Mouse (Mus musculus): ENCODE data around the gene Ajap1. TPM values are rescaled to one million over a fixed set of nuclear protein-coding genes. Genes with fewer than 3 reads are reported as not detected.

The Ajap1 gene
- polyA plus RNA-seq (2015; fragmentation: Nextera tagmentation; extraction: Ambion mirVana): 10.0 and 15.0 TPM in 2 replicates

DNA sequence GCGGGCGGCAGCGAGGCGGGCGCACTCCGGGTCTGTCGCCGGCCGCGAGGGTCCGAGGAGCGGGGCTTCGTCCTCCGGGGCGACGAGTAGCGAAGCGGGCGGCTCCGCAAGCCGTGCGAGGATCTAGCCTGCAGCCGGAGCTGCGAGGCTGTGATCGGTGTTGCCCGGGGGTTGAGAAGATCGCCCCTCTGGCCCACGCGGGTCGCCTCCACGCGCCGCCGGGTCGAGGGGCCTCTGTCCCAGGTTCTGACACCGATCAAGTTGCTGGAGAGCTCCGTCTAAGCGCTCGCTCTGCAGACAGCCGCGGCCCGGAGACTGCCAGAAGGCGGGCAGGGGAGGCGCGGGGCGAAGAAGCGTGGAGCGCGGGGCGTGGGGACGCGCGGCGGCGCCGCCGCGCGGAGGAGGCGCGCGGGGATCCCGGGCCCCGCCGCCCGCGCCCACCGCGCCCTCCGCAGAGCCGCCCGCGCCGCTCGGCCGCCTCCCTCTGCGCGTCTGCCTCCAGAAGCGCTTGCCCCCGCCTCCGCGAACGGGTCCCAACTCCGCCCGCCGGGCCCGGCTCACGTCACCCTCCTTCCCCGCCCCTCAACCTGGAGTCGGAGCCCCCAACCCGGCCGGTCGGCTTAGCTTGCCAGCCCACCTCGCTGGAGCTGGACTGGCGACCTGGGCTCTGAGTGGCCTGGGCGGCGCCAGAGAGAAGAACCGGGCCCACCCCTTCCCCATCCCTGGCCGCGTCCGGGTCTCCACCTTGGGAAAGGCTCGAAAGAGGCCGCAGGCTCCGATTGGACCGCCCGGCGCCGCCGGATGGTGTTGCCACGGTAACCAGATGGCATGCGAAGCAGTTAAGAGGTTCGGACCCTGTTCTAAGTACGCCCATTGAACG, at the start of gene Ajap1:
Gene Ajap1 (minus strand): TSS at position 353 of the 880 bp plus-strand sequence.
- Histone ChIP-seq H3K4me2 (ENCODE audit: low read length) (peak within 1 kb of the TSS; percentile 85), H3K4me1 (ENCODE audit: control insufficient read depth, insufficient read depth, low read length) (peaks cover 49% of the 10 kb centered on the region), H3K9me3 (replicated peaks; ENCODE audit: control insufficient read depth, low read length, poor library complexity, severe bottlenecking) (no peaks in the 10 kb centered on the region), H3K27ac (ENCODE audit: low read length) (peak within 1 kb of the TSS; percentile 79), H3K9ac (ENCODE audit: low read depth, low read length) (peak within 1 kb of the TSS; percentile 93), H3K36me3 (ENCODE audit: control insufficient read depth, insufficient read depth, low read length) (no peaks in the 10 kb centered on the region), H3K4me3 (ENCODE audit: low read depth, low read length) (peak within 1 kb of the TSS; percentile 83), H3K27me3 (ENCODE audit: control insufficient read depth, insufficient read depth, low read depth, low read length) (no peaks in the 10 kb centered on the region)
- WGBS: under 1% methylated on average over 77 of the region's 114 CpGs
- ATAC-seq: peak; percentile 57

DNA sequence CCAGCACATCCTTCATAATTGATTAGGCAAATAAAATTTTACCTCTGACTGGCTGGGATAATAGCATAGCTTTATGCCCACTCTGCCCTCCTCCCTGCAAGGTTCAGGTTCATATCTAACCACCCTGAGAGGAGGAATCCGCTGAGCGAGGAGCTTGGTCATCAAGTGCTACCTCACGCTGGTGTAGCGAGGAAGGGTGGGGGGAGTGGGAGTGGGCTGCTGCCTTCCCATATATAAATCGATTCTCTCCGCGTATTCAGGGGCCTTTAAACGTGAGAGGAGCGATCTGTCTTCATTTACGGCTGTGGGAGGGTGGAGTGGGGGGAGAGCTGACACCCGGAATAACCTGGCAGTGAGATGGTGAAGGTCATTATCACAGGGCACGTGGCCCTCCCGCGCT, 47.9 kb upstream of the Ajap1 start:
- no peaks in the 10 kb centered on the region for H3K9me3 ChIP-seq (replicated peaks; ENCODE audit: control insufficient read depth, low read length, poor library complexity, severe bottlenecking)
- no peaks in the 10 kb centered on the region for H3K27me3 ChIP-seq (ENCODE audit: control insufficient read depth, insufficient read depth, low read depth, low read length)
- no peak overlapping the region for H3K9ac ChIP-seq (ENCODE audit: low read depth, low read length)
- no peak overlapping the region for H3K4me2 ChIP-seq (ENCODE audit: low read length)
- WGBS: 71% methylated on average over 14 of the region's 14 CpGs
- H3K36me3 ChIP-seq (ENCODE audit: control insufficient read depth, insufficient read depth, low read length): no peaks in the 10 kb centered on the region
- H3K4me3 ChIP-seq (ENCODE audit: low read depth, low read length): no peak overlapping the region
- H3K4me1 ChIP-seq (ENCODE audit: control insufficient read depth, insufficient read depth, low read length): 0 out of 2 replicates have a peak, but pooled peaks cover 2% of the 10 kb centered on the region
- no peak for ATAC-seq
- no peak overlapping the region for H3K27ac ChIP-seq (ENCODE audit: low read length)

DNA sequence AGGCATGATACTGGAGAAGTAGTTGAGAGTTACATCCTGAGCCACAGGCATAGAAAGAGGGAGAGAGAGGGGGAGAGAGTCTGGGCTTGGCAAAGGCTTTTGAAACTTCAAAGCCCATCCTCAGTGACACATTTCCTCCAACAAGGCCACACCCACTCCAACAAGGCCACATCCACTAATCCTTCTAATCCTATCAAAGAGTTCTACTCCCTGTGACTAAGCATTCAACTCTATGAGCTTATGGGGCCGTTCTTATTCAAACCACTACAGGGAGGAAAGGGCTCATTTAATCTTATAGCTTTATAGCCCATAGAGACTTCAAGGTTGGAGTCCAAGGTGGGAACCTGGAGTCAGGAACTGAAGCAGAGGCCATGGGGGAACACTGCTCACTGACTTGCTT, 39.0 kb upstream of the Ajap1 start:
- no peak overlapping the region for H3K4me3 ChIP-seq (ENCODE audit: low read depth, low read length)
- 0 out of 2 replicates have a peak, but pooled peaks cover 5% of the 10 kb centered on the region for H3K9me3 ChIP-seq (replicated peaks; ENCODE audit: control insufficient read depth, low read length, poor library complexity, severe bottlenecking)
- H3K27ac ChIP-seq (ENCODE audit: low read length): no peak overlapping the region
- H3K36me3 ChIP-seq (ENCODE audit: control insufficient read depth, insufficient read depth, low read length): no peaks in the 10 kb centered on the region
- WGBS: 14% methylated on average over 1 of the region's 1 CpGs
- H3K4me1 ChIP-seq (ENCODE audit: control insufficient read depth, insufficient read depth, low read length): no peaks in the 10 kb centered on the region
- no peak overlapping the region for H3K9ac ChIP-seq (ENCODE audit: low read depth, low read length)
- no peak for ATAC-seq
- H3K4me2 ChIP-seq (ENCODE audit: low read length): no peak overlapping the region
- H3K27me3 ChIP-seq (ENCODE audit: control insufficient read depth, insufficient read depth, low read depth, low read length): no peaks in the 10 kb centered on the region

DNA sequence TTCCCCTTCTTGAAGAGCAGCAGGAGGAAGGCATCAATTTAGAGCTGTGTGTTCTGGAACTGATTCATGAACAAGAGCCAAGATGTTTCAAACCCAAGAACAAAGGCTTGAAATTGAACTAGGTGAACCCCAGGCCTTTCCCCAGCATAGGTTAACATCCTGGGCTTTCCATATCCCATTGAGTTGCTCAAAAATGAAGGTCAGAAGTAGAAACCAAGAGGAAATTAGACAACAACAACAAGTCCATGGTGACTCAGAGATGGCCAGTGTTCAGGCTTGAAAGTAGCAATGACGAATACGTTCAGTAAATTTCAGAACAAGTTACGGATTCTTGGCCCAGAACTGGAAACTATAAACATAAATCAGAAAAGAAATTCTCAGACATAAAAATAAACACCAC, 37.3 kb upstream of the Ajap1 start:
- Histone ChIP-seq H3K9ac (ENCODE audit: low read depth, low read length) (no peak overlapping the region), H3K27ac (ENCODE audit: low read length) (no peak overlapping the region), H3K27me3 (ENCODE audit: control insufficient read depth, insufficient read depth, low read depth, low read length) (no peaks in the 10 kb centered on the region), H3K4me1 (ENCODE audit: control insufficient read depth, insufficient read depth, low read length) (no peaks in the 10 kb centered on the region), H3K36me3 (ENCODE audit: control insufficient read depth, insufficient read depth, low read length) (no peaks in the 10 kb centered on the region), H3K4me3 (ENCODE audit: low read depth, low read length) (no peak overlapping the region), H3K4me2 (ENCODE audit: low read length) (no peak overlapping the region), H3K9me3 (replicated peaks; ENCODE audit: control insufficient read depth, low read length, poor library complexity, severe bottlenecking) (0 out of 2 replicates have a peak, but pooled peaks cover 5% of the 10 kb centered on the region)
- no peak for ATAC-seq
- WGBS: 90% methylated on average over 3 of the region's 3 CpGs

DNA sequence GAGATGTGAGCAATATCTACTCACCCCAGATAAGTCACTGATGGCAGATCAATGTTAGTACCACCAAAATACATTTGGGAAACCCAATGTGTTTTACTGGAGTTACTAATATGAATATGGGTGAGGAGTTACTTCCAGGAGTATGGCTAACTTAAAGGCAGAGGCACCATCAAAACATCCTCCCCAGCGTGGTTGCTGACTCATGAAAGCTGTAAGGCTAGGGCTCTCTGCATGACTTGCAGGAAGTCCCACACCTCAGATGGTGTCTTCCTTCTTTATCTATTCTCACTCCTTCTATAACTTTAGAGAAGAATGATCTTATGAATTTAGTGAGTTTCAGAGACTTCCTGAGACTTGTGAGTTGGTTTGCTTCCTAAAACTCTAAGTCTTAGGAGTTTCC, 36.7 kb upstream of the Ajap1 start:
- no peak for ATAC-seq
- no peak overlapping the region for H3K27ac ChIP-seq (ENCODE audit: low read length)
- H3K27me3 ChIP-seq (ENCODE audit: control insufficient read depth, insufficient read depth, low read depth, low read length): no peaks in the 10 kb centered on the region
- H3K4me3 ChIP-seq (ENCODE audit: low read depth, low read length): no peak overlapping the region
- no peak overlapping the region for H3K9ac ChIP-seq (ENCODE audit: low read depth, low read length)
- WGBS: 94% methylated on average over 1 of the region's 1 CpGs
- no peaks in the 10 kb centered on the region for H3K36me3 ChIP-seq (ENCODE audit: control insufficient read depth, insufficient read depth, low read length)
- H3K4me1 ChIP-seq (ENCODE audit: control insufficient read depth, insufficient read depth, low read length): no peaks in the 10 kb centered on the region
- no peak overlapping the region for H3K4me2 ChIP-seq (ENCODE audit: low read length)
- 0 out of 2 replicates have a peak, but pooled peaks cover 5% of the 10 kb centered on the region for H3K9me3 ChIP-seq (replicated peaks; ENCODE audit: control insufficient read depth, low read length, poor library complexity, severe bottlenecking)

DNA sequence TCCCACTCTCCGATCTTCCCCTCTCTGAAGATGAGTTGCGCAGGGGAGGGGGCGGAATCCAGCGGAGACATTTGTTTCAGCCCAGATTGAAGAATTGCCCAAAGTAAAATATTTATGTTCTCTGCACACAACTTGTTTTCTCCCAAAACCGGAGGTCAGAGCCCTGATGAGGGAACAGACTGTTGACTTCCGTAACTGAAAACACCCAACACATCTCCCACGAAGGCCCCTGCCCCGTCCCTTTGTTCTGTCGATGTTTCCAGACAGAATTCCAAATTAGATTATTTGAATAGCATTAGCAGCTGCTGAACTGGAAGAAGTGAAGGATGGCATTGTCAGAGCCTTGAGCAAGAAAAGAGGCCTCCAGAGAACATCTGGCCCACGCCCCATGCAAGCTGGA, 33.2 kb upstream of the Ajap1 start:
- H3K9me3 ChIP-seq (replicated peaks; ENCODE audit: control insufficient read depth, low read length, poor library complexity, severe bottlenecking): 0 out of 2 replicates have a peak, but pooled peaks cover 5% of the 10 kb centered on the region
- H3K27me3 ChIP-seq (ENCODE audit: control insufficient read depth, insufficient read depth, low read depth, low read length): no peaks in the 10 kb centered on the region
- H3K4me1 ChIP-seq (ENCODE audit: control insufficient read depth, insufficient read depth, low read length): no peaks in the 10 kb centered on the region
- no peak overlapping the region for H3K4me3 ChIP-seq (ENCODE audit: low read depth, low read length)
- no peak overlapping the region for H3K4me2 ChIP-seq (ENCODE audit: low read length)
- no peak overlapping the region for H3K9ac ChIP-seq (ENCODE audit: low read depth, low read length)
- WGBS: 41% methylated on average over 10 of the region's 10 CpGs
- no peaks in the 10 kb centered on the region for H3K36me3 ChIP-seq (ENCODE audit: control insufficient read depth, insufficient read depth, low read length)
- H3K27ac ChIP-seq (ENCODE audit: low read length): no peak overlapping the region
- no peak for ATAC-seq

DNA sequence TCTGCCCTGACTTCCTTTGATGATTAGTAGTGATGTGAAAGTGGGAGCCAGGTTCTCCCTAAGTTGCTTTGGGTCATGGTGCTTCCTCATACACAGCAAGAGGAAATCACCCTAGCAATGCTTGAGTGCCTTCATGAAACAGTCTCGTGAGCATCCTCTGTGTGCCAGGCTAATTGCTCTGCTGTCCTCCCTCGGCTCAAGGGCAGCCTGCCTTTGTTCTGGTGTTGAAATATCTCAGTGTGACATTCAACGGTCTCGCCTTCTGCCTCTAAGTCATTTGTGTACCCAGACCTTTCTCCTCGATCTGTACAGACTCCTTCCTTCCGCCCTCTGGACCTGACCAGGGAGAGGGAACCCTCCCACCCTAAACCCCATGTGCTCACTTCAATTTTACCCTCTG, 31.5 kb upstream of the Ajap1 start:
- no peaks in the 10 kb centered on the region for H3K4me1 ChIP-seq (ENCODE audit: control insufficient read depth, insufficient read depth, low read length)
- H3K27me3 ChIP-seq (ENCODE audit: control insufficient read depth, insufficient read depth, low read depth, low read length): no peaks in the 10 kb centered on the region
- no peaks in the 10 kb centered on the region for H3K36me3 ChIP-seq (ENCODE audit: control insufficient read depth, insufficient read depth, low read length)
- 71% methylated on average over 6 of the region's 6 CpGs for WGBS
- H3K4me3 ChIP-seq (ENCODE audit: low read depth, low read length): no peak overlapping the region
- H3K9ac ChIP-seq (ENCODE audit: low read depth, low read length): no peak overlapping the region
- ATAC-seq: no peak
- H3K4me2 ChIP-seq (ENCODE audit: low read length): no peak overlapping the region
- H3K9me3 ChIP-seq (replicated peaks; ENCODE audit: control insufficient read depth, low read length, poor library complexity, severe bottlenecking): no peaks in the 10 kb centered on the region
- no peak overlapping the region for H3K27ac ChIP-seq (ENCODE audit: low read length)

DNA sequence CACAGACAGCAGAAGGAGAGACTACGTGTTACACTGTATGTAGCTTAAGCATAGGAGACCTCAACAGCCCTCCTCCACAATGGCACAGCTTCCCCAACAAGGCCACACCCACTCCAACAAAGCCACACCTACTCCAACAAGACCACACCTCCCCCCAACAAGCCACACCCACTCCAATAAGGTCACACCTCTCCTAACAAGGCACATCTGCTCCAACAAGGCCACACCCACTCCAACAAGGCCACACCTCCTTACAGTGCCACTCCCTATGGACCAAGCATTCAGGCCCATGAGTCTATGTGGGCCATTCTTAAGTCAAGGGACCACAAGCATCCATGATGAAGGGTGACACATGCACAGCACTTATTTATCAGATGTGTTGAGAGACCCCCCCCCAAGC, 28.9 kb upstream of the Ajap1 start:
- H3K9me3 ChIP-seq (replicated peaks; ENCODE audit: control insufficient read depth, low read length, poor library complexity, severe bottlenecking): no peaks in the 10 kb centered on the region
- H3K4me1 ChIP-seq (ENCODE audit: control insufficient read depth, insufficient read depth, low read length): no peaks in the 10 kb centered on the region
- no peak for ATAC-seq
- H3K36me3 ChIP-seq (ENCODE audit: control insufficient read depth, insufficient read depth, low read length): no peaks in the 10 kb centered on the region
- no peak overlapping the region for H3K4me2 ChIP-seq (ENCODE audit: low read length)
- H3K27me3 ChIP-seq (ENCODE audit: control insufficient read depth, insufficient read depth, low read depth, low read length): no peaks in the 10 kb centered on the region
- WGBS: 100% methylated on average over 1 of the region's 1 CpGs
- H3K4me3 ChIP-seq (ENCODE audit: low read depth, low read length): no peak overlapping the region
- H3K27ac ChIP-seq (ENCODE audit: low read length): no peak overlapping the region
- no peak overlapping the region for H3K9ac ChIP-seq (ENCODE audit: low read depth, low read length)

DNA sequence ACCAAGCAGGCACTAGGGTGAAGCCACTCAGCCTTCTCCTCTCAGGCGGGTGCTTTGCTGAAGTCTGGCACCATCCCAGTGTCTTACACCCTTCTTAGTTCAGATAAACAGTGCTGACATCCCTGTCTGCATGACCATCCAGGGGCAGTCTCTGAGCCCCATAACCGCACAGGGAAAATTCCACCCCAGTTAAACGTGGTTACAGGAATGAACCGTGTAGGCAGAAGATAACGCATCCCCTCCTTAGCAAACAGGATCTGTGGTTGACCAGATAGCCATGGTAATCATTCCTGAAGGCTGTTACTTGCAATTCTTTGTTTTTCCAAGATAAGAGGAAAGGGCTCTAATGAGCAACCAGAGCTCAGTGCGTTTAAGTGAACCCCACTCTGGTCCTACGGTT, 19.3 kb upstream of the Ajap1 start:
- Histone ChIP-seq H3K4me1 (ENCODE audit: control insufficient read depth, insufficient read depth, low read length) (no peaks in the 10 kb centered on the region), H3K4me3 (ENCODE audit: low read depth, low read length) (no peak overlapping the region)

More for the DNA sequence above, 19.3 kb upstream of the Ajap1 start:
- ATAC-seq: no peak
- Histone ChIP-seq H3K27ac (ENCODE audit: low read length) (no peak overlapping the region), H3K9me3 (replicated peaks; ENCODE audit: control insufficient read depth, low read length, poor library complexity, severe bottlenecking) (no peaks in the 10 kb centered on the region), H3K27me3 (ENCODE audit: control insufficient read depth, insufficient read depth, low read depth, low read length) (no peaks in the 10 kb centered on the region), H3K9ac (ENCODE audit: low read depth, low read length) (no peak overlapping the region), H3K36me3 (ENCODE audit: control insufficient read depth, insufficient read depth, low read length) (no peaks in the 10 kb centered on the region), H3K4me2 (ENCODE audit: low read length) (no peak overlapping the region)
- 92% methylated on average over 7 of the region's 7 CpGs for WGBS

All from midbrain, embryonic 16.5 days (tissue).